Mouse (Mus musculus) B cell, adult 2 months (primary cell): ENCODE results near the gene Olfr1315-ps1.

Experiments
- DNase-seq, 2 experiments: peaks; one replicate each; pipeline ENCODE4 v3.0.0; 2022

Olfr1315-ps1 gene

DNA sequence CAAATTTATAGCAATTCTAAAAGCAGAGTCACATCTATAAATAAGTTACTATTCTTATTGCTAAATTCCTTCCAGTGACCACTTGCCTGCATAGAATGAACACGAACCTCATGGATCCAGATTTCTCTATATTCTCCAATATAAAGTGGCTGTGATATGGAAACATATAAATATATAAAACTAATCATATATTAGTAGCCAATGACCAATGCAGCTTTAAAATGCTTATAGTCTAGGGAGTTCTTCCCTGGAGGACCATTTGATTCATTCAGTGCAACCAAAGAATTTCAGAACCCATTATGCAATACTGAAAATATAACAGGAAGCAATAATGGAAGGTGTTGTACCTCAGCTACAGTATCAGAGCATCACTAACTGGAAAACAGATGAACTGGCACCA, at the start of gene Olfr1315-ps1:
Olfr1315-ps1 (minus strand) TSS at position 101 of the 400 bp plus-strand sequence.
- DNase-seq, result no peak

- DNase-seq, result no peak
Measured at GRCm38 (mm10) chr2:112153898-112154297, 38.7 kb upstream of the Olfr1315-ps1 start, which contains the start of gene Olfr1318. TSS of gene Olfr1318 (plus strand) at chr2:112154198.

- DNase-seq, result no peak
Measured at GRCm38 (mm10) chr2:112140029-112140428, 24.8 kb upstream of the Olfr1315-ps1 start, which contains the start of gene Olfr1317. TSS of gene Olfr1317 (plus strand) at chr2:112140329.

DNA sequence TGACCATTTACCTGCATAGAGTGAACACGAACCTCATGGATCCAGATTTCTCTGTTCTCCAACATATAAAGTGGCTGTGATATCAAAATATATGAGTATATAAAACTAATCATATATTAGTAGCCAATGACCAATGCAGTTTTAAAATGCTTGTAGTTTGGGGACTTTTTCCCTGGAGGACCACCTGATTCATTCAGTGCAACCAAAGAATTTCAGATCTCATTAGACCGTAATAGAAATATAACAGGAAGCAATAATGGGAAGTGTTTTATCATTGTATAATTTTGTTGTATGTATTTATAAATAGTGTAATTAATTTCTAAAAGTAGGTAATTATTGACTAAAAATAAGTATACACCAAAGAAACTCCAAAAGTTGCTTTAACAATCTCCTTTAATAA, 19.6 kb upstream of the Olfr1315-ps1 start, which contains the start of gene Olfr1316:
Olfr1316 (minus strand) TSS at position 101 of the 400 bp plus-strand sequence.
- DNase-seq, result no peak

- DNase-seq, result no peak
Measured at GRCm38 (mm10) chr2:112096681-112097080, 18.6 kb downstream of the Olfr1315-ps1 start, which contains the start of gene Olfr1314. TSS of gene Olfr1314 (minus strand) at chr2:112096781.

GRCm38 (mm10) chr2:112077743-112078142, 37.5 kb downstream of the Olfr1315-ps1 start, which contains the start of gene Olfr1313:
TSS of gene Olfr1313 (minus strand) at chr2:112077843.
- no peak for DNase-seq
